ENCODE assay signal across 8 mouse cellular contexts in genomic region chr7:132813416-132814088, GRCm38 (mm10). TPM values are rescaled to one million over a fixed set of nuclear protein-coding genes. Genes with fewer than 3 reads are reported as not detected.
A peak's percentile ranks its signal among the peaks of the same experiment; 100 is the strongest.
DNase-seq lines count a peak whose midpoint lies in the region; ATAC-seq and TF ChIP-seq lines count a peak whose summit lies in the region.

Gene Fam53b (minus strand): TSS chr7:132813886.

- TF ChIP-seq EP300 in MEL (IDR thresholded peaks at IDR 0.05; ENCODE audit: low read depth in 1 of 2, low read length in 2 of 2): no peak

- peak within 1 kb of the TSS; percentile 82 for H3K9ac ChIP-seq in MEL (ENCODE audit: control insufficient read depth, low read depth, low read length, poor library complexity, severe bottlenecking)
- peak within 1 kb of the TSS; percentile 80 for H3K9ac ChIP-seq in forebrain, embryonic 15.5 days (replicated peaks)

- no peaks in the 10 kb centered on the region for H3K9me3 ChIP-seq in MEL (replicated peaks; ENCODE audit: insufficient read depth, low read length)
- no peaks in the 10 kb centered on the region for H3K9me3 ChIP-seq in forebrain, embryonic 15.5 days

- peak; percentile 65 for DNase-seq in MEL (ENCODE audit: low read depth, low spot score)
- DNase-seq in cerebellum, adult 11-12 months: peak; percentile 86
- DNase-seq in heart, postnatal 36 days: peak; percentile 74 to 87
- DNase-seq in layer of hippocampus, adult 9-11 months: peak; percentile 67
- peak; percentile 81 for DNase-seq in lung, postnatal 10 days
- peak; percentile 74 for DNase-seq in retina, embryonic 14.5 days (ENCODE audit: low spot score)
- DNase-seq in thymus, postnatal 4 days: peak; percentile 79

- ATAC-seq in forebrain, embryonic 15.5 days (replicated peaks): peak; percentile 49

- intact Hi-C loops in heart, postnatal 36 days (cut with DNase I): loop anchor here (5.0 kb wide), 4 partner anchors 36 to 236 kb away; partner anchors contain the start of gene Oat

- peak within 1 kb of the TSS; percentile 74 to 91 for H3K4me3 ChIP-seq in MEL (ENCODE audit: control insufficient read depth in 1 of 2, insufficient read depth in 1 of 2, low read depth in 2 of 2, low read length in 2 of 2)
- H3K4me3 ChIP-seq in forebrain, embryonic 15.5 days: peak within 1 kb of the TSS; percentile 80

- peaks cover 2 to 5% of the 10 kb centered on the region in 2 experiments; a peak in 3 of 4 replicates for H3K4me1 ChIP-seq in MEL (ENCODE audit: control insufficient read depth in 1 of 2, insufficient read depth in 2 of 2, low read length in 2 of 2)
- peaks cover 60% of the 10 kb centered on the region for H3K4me1 ChIP-seq in forebrain, embryonic 15.5 days

- WGBS in forebrain, embryonic 15.5 days: under 1% methylated on average over 84 of the region's 85 CpGs

- H3K27me3 ChIP-seq in MEL (ENCODE audit: control insufficient read depth in 1 of 2, insufficient read depth in 2 of 2, low read length in 2 of 2): no peaks in the 10 kb centered on the region
- H3K27me3 ChIP-seq in forebrain, embryonic 15.5 days: no peaks in the 10 kb centered on the region

- peaks cover 0 to 6% of the 10 kb centered on the region in 2 experiments; a peak in 2 of 4 replicates for H3K36me3 ChIP-seq in MEL (ENCODE audit: control insufficient read depth in 1 of 2, insufficient read depth in 2 of 2, low read length in 2 of 2)
- H3K36me3 ChIP-seq in forebrain, embryonic 15.5 days: no peaks in the 10 kb centered on the region

- H3K79me2 ChIP-seq in MEL (ENCODE audit: control insufficient read depth, insufficient read depth, low read length, poor library complexity): peaks cover 39% of the 10 kb centered on the region

- peak within 1 kb of the TSS; percentile 76 for H3K4me2 ChIP-seq in forebrain, embryonic 15.5 days (replicated peaks)

- peak; percentile 54 to 73; a peak in 3 of 4 replicates for TF ChIP-seq POLR2A in MEL (IDR thresholded peaks at IDR 0.05; ENCODE audit: control insufficient read depth in 1 of 2, insufficient read depth in 1 of 2, low read depth in 1 of 2, low read length in 2 of 2, poor library complexity in 1 of 2)

- TF ChIP-seq CTCF in MEL (IDR thresholded peaks at IDR 0.05 in 2 of 3, conservative IDR thresholded peaks at IDR 0.05 in 1 of 3; ENCODE audit: control insufficient read depth in 1 of 3, insufficient read depth in 1 of 3, low read depth in 2 of 3, low read length in 3 of 3, poor library complexity in 1 of 3, severe bottlenecking in 1 of 3): no peak

- no peak for TF ChIP-seq RAD21 in MEL (IDR thresholded peaks at IDR 0.05; ENCODE audit: low read depth, low read length)

- H3K27ac ChIP-seq in MEL (ENCODE audit: control insufficient read depth, low read depth, low read length): peak within 1 kb of the TSS; percentile 59
- peak within 1 kb of the TSS; percentile 92 for H3K27ac ChIP-seq in forebrain, embryonic 15.5 days (replicated peaks)

TF ChIP-seq in MEL, 35 proteins besides CTCF, POLR2A, EP300 and RAD21:
- TF ChIP-seq TCF12 (IDR thresholded peaks at IDR 0.05; ENCODE audit: low read depth, low read length): no peak
- TF ChIP-seq CHD1 (IDR thresholded peaks at IDR 0.05; ENCODE audit: low read depth, low read length): no peak
- peak; percentile 45 for TF ChIP-seq NELFE (IDR thresholded peaks at IDR 0.05; ENCODE audit: low read depth, low read length)
- peak; percentile 56; the same call in 1 of the 2 replicates for TF ChIP-seq NRF1 (IDR thresholded peaks at IDR 0.05; ENCODE audit: insufficient read depth, low read depth, low read length, poor library complexity, severe bottlenecking)
- TF ChIP-seq BHLHE40 (IDR thresholded peaks at IDR 0.05; ENCODE audit: borderline replicate concordance, low read depth, low read length): no peak
- no peak for TF ChIP-seq ETS1 (IDR thresholded peaks at IDR 0.05; ENCODE audit: low read depth, low read length)
- TF ChIP-seq SIN3A (IDR thresholded peaks at IDR 0.05; ENCODE audit: low read length): peak; percentile 52; the same call in 1 of the 2 replicates
- TF ChIP-seq ZKSCAN1 (IDR thresholded peaks at IDR 0.05; ENCODE audit: low read depth, low read length): no peak
- TF ChIP-seq MYC (IDR thresholded peaks at IDR 0.05; ENCODE audit: low read depth, low read length): peak; percentile 62; the same call in 1 of the 2 replicates
- no peak for TF ChIP-seq E2F4 (IDR thresholded peaks at IDR 0.05; ENCODE audit: borderline replicate concordance, low read depth, low read length)
- TF ChIP-seq UBTF (IDR thresholded peaks at IDR 0.05; ENCODE audit: borderline replicate concordance, insufficient read depth, low read depth, low read length): 0 out of 2 replicates have a peak, but pooled peaks have one; percentile 59
- TF ChIP-seq MAFK (IDR thresholded peaks at IDR 0.05; ENCODE audit: borderline replicate concordance, low read depth, low read length): no peak
- no peak for TF ChIP-seq ZNF384 (IDR thresholded peaks at IDR 0.05; ENCODE audit: low read depth, low read length)
- peak; percentile 62; the same call in 1 of the 2 replicates for TF ChIP-seq MXI1 (IDR thresholded peaks at IDR 0.05; ENCODE audit: low read depth, low read length)
- no peak for TF ChIP-seq GATA1 (IDR thresholded peaks at IDR 0.05; ENCODE audit: low read depth, low read length)
- TF ChIP-seq POLR2AphosphoS5 (IDR thresholded peaks at IDR 0.05; ENCODE audit: borderline replicate concordance, low read depth, low read length): no peak
- TF ChIP-seq KAT2A (conservative IDR thresholded peaks at IDR 0.05; ENCODE audit: low read depth, low read length): no peak
- no peak for TF ChIP-seq MEF2A (IDR thresholded peaks at IDR 0.05; ENCODE audit: extremely low read depth, insufficient replicate concordance, low read depth, low read length, poor library complexity, severe bottlenecking)
- 0 out of 2 replicates have a peak, but pooled peaks have one; percentile 5 for TF ChIP-seq TBP (IDR thresholded peaks at IDR 0.05; ENCODE audit: low read depth, low read length)
- no peak for TF ChIP-seq HCFC1 (IDR thresholded peaks at IDR 0.05; ENCODE audit: low read depth, low read length)
- TF ChIP-seq MAX (IDR thresholded peaks at IDR 0.05; ENCODE audit: low read length): no peak; the same call in 1 of the 2 replicates
- TF ChIP-seq MAZ (IDR thresholded peaks at IDR 0.05; ENCODE audit: low read depth, low read length): peak; percentile 43; the same call in 1 of the 2 replicates
- peak; percentile 21; the same call in 1 of the 2 replicates for TF ChIP-seq ZMIZ1 (IDR thresholded peaks at IDR 0.05; ENCODE audit: low read depth, low read length)
- no peak for TF ChIP-seq ZC3H11A (IDR thresholded peaks at IDR 0.05; ENCODE audit: low read depth, low read length)
- TF ChIP-seq ELF1 (IDR thresholded peaks at IDR 0.05; ENCODE audit: low read depth, low read length): peak; percentile 72
- TF ChIP-seq TAL1 (IDR thresholded peaks at IDR 0.05; ENCODE audit: low read length): no peak
- TF ChIP-seq USF2 (IDR thresholded peaks at IDR 0.05; ENCODE audit: borderline replicate concordance in 1 of 2, insufficient read depth in 1 of 2, low read depth in 1 of 2, low read length in 2 of 2): no peak
- TF ChIP-seq GABPA (IDR thresholded peaks at IDR 0.05; ENCODE audit: low read depth, low read length): no peak
- no peak for TF ChIP-seq JUND (IDR thresholded peaks at IDR 0.05; ENCODE audit: low read depth, low read length)
- no peak for TF ChIP-seq POLR2AphosphoS2 (IDR thresholded peaks at IDR 0.05; ENCODE audit: low read length)
- no peak for TF ChIP-seq MYB (IDR thresholded peaks at IDR 0.05; ENCODE audit: low read depth, low read length)
- no peak for TF ChIP-seq CHD2 (IDR thresholded peaks at IDR 0.05; ENCODE audit: low read length)
- no peak for TF ChIP-seq USF1 (IDR thresholded peaks at IDR 0.05; ENCODE audit: low read depth, low read length)
- TF ChIP-seq RCOR1 (IDR thresholded peaks at IDR 0.05; ENCODE audit: low read depth, low read length): no peak
- TF ChIP-seq SMC3 (IDR thresholded peaks at IDR 0.05; ENCODE audit: low read depth, low read length): no peak

RNA-seq across cellular contexts. Expression of gene Fam53b, which starts in this region (rescaled TPM):
- total RNA-seq in MEL (2012; rRNA removed): 7.3 and 7.9 TPM in 2 replicates
- 10 to 100 TPM in 1 of 2 experiments, not detected in 1; 15.4 TPM for polyA plus RNA-seq in MEL (2012; ENCODE audit: insufficient read depth in 1 of 2, insufficient read length in 2 of 2, low read depth in 1 of 2, low replicate concordance in 2 of 2, missing spikeins in 1 of 2)
- 27.8 and 34.8 TPM in 2 replicates for polyA plus RNA-seq in forebrain, embryonic 15.5 days (2015; fragmentation: Nextera tagmentation; extraction: Ambion mirVana)
- 10 to 100 TPM; 22.7 to 25.5 TPM for total RNA-seq in heart, postnatal 36 days (2021)

Comparison
In these comparisons a context has a peak if more than half of its experiments do, and no peak if none do; other contexts are left out.
1. Peak in every context shown above with its lines: DNase-seq, ATAC-seq, H3K4me3 ChIP-seq and H3K27ac ChIP-seq.